Mouse (Mus musculus) spleen, adult 2 months (tissue): ENCODE measurements around the gene Galntl5.

Experiments used
- CTCF ChIP-seq: fragments of 200-500 bp; IDR thresholded peaks from 2 replicates; pipeline ENCODE4 v1.5.1; 2011; ENCODE audit warnings: mild to moderate bottlenecking, inconsistent platforms; ENCODE audit not compliant: insufficient read depth, insufficient read length, insufficient replicate concordance; ENCODE audit errors: extremely low read depth
- POLR2A ChIP-seq: fragments of 200-500 bp; IDR thresholded peaks from 2 replicates; pipeline ENCODE4 v1.6.1; 2011; ENCODE audit warnings: low read depth, low read length, inconsistent platforms

DNA sequence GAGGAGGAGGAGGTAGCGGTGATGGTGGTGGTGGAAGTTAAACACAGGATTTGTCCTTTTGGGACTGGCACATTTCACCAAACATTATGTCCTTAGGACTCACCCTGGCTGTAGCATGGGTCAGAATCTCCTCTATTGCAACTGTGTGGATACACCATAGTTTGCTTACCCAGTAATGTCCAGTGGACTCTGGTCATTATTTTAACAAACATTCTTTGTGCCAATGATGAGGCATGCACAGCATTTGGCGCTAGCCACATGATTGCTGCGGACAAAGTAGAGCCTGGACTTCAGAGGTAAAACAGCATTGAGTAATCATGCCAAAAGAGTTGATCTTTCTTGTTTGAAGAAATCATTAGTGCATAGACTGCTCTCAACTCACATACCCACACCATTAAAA lies 17.3 kb upstream of the Galntl5 start:
- TF ChIP-seq CTCF, result no peak
- no peak for TF ChIP-seq POLR2A
